Mouse (Mus musculus): ENCODE results near the gene Angptl1.

Angptl1 gene

GRCm38 (mm10) chr1:156870616-156871015 is 32.3 kb downstream of the Angptl1 start:
- DNase-seq (ENCODE audit: low spot score in 2 of 2) = no peak

- DNase-seq (ENCODE audit: low spot score in 2 of 2) = no peak
Observed at GRCm38 (mm10) chr1:156884782-156885181, 46.4 kb downstream of the Angptl1 start.

- no peak for DNase-seq (ENCODE audit: low spot score in 2 of 2)
Observed at GRCm38 (mm10) chr1:156885879-156886278, 47.5 kb downstream of the Angptl1 start.

GRCm38 (mm10) chr1:156888830-156889229 is 50.5 kb downstream of the Angptl1 start:
- no peak for DNase-seq (ENCODE audit: low spot score in 2 of 2)

- no peak for DNase-seq (ENCODE audit: low spot score in 2 of 2)
Observed at GRCm38 (mm10) chr1:156891561-156891960, 53.2 kb downstream of the Angptl1 start.

- DNase-seq (ENCODE audit: low spot score in 2 of 2) = no peak
Observed at GRCm38 (mm10) chr1:156901689-156902088, 63.3 kb downstream of the Angptl1 start.

GRCm38 (mm10) chr1:156903899-156904298 is 65.5 kb downstream of the Angptl1 start:
- no peak for DNase-seq (ENCODE audit: low spot score in 2 of 2)

GRCm38 (mm10) chr1:156905660-156906059 is 67.3 kb downstream of the Angptl1 start:
- no peak for DNase-seq (ENCODE audit: low spot score in 2 of 2)

- no peak for DNase-seq (ENCODE audit: low spot score in 2 of 2)
Observed at GRCm38 (mm10) chr1:156909265-156909664, 70.9 kb downstream of the Angptl1 start.

GRCm38 (mm10) chr1:156909866-156910265 is 71.5 kb downstream of the Angptl1 start:
- DNase-seq (ENCODE audit: low spot score in 2 of 2) = no peak

Measured in cerebellum, postnatal 4 days (tissue).